Mouse (Mus musculus) ES-E14 (cell line): ENCODE data around the gene Ulk4. TPM values are rescaled to one million over a fixed set of nuclear protein-coding genes. Genes with fewer than 3 reads are reported as not detected.

Source experiments
- DNase-seq: peaks from one replicate; pipeline ENCODE4 v3.0.0-alpha.2; 2013; ENCODE audit warnings: low read depth, low spot score
- H3K27ac ChIP-seq: 2 replicates; pipeline ENCODE4 v1.5.1; 2012; ENCODE audit warnings: low read depth, mild to moderate bottlenecking, low read length, moderate library complexity, mixed read lengths; ENCODE audit not compliant: poor library complexity, insufficient read depth, severe bottlenecking
- H3K36me3 ChIP-seq: 2 replicates; pipeline ENCODE4 v1.6.1; 2012; ENCODE audit warnings: mild to moderate bottlenecking, low read length, moderate library complexity, mixed read lengths; ENCODE audit not compliant: control insufficient read depth, poor library complexity, insufficient read depth, severe bottlenecking
- H3K4me1 ChIP-seq, 2 experiments: fragments of 150-350 bp in 1 of 2; sonication (generic) in 1 of 2; 2 replicates each; pipeline ENCODE4 v1.6.1; 2012; ENCODE audit warnings: low read length in 2 of 2, mild to moderate bottlenecking in 1 of 2, mixed read lengths in 1 of 2; ENCODE audit not compliant: control insufficient read depth in 2 of 2, insufficient read depth in 2 of 2, poor library complexity in 1 of 2
- H3K4me3 ChIP-seq, 2 experiments: fragments of 150-350 bp in 1 of 2; sonication (generic) in 1 of 2; 2 replicates each; pipeline ENCODE4 v1.5.1; 2012; ENCODE audit warnings: low read length in 2 of 2, low read depth in 1 of 2, mild to moderate bottlenecking in 1 of 2, mixed read lengths in 1 of 2; ENCODE audit not compliant: insufficient read depth in 1 of 2, poor library complexity in 1 of 2, severe bottlenecking in 1 of 2
- H3K9ac ChIP-seq: 2 replicates; pipeline ENCODE4 v1.6.1; 2012; ENCODE audit warnings: low read depth, mild to moderate bottlenecking, low read length, mixed read lengths; ENCODE audit not compliant: poor library complexity, insufficient read depth, severe bottlenecking
- H3K9me3 ChIP-seq: fragments of 150-350 bp; sonication (generic); 2 replicates; pipeline ENCODE4 v1.6.1; 2012; ENCODE audit warnings: low read depth, mild to moderate bottlenecking, low read length; ENCODE audit not compliant: control insufficient read depth, insufficient read depth
- CHD2 ChIP-seq: IDR thresholded peaks from 2 replicates; pipeline ENCODE4 v1.6.1; 2014; ENCODE audit warnings: mild to moderate bottlenecking, low read depth, low read length, inconsistent platforms
- HCFC1 ChIP-seq: IDR thresholded peaks from 2 replicates; pipeline ENCODE4 v1.6.1; 2012; ENCODE audit warnings: low read length, inconsistent platforms, borderline replicate concordance; ENCODE audit not compliant: insufficient read depth
- MAFK ChIP-seq: IDR thresholded peaks from 2 replicates; pipeline ENCODE4 v1.6.1; 2014; ENCODE audit warnings: mild to moderate bottlenecking, low read depth, low read length, inconsistent platforms; ENCODE audit not compliant: insufficient read depth
- ZC3H11A ChIP-seq: IDR thresholded peaks from 2 replicates; pipeline ENCODE4 v1.6.1; 2012; ENCODE audit warnings: low read depth, mild to moderate bottlenecking, inconsistent platforms, low read length, borderline replicate concordance
- ZNF384 ChIP-seq: IDR thresholded peaks from 2 replicates; pipeline ENCODE4 v1.6.1; 2012; ENCODE audit warnings: low read depth, low read length, inconsistent platforms
- in situ Hi-C, 2 experiments: fragments of 600-800 bp; cut with MboI; formaldehyde crosslinking; loops; one replicate each; pipeline ENCODE4 v1.15.1; 2025; ENCODE audit warnings: low sequenced_read_pairs in 2 of 2, inconsistent platforms in 1 of 2; ENCODE audit not compliant: unreplicated experiment in 2 of 2
- total RNA-seq: library from RNA; depleted of rRNA; stranded (reverse); fragments of 300-350 nt; gene quantifications from 2 replicates; pipeline ENCODE4 v1.2.3, GENCODE M21; 2012

Ulk4 gene
- total RNA-seq, 1 experiment, result 31.5 TPM

GRCm38 (mm10) chr9:121319323-121319966, 42.4 kb upstream of the Ulk4 start:
- no peak overlapping the region for H3K27ac ChIP-seq
- no peak overlapping the region for H3K4me3 ChIP-seq
- peaks cover 4 to 19% of the 10 kb centered on the region in 2 experiments; a peak in 3 of 4 replicates for H3K4me1 ChIP-seq
- no peak for TF ChIP-seq MAFK
- no peak for TF ChIP-seq CHD2
- no peak for TF ChIP-seq ZNF384
- TF ChIP-seq HCFC1, result no peak
- H3K9me3 ChIP-seq, result peaks cover 25% of the 10 kb centered on the region
- peaks cover 30% of the 10 kb centered on the region for H3K36me3 ChIP-seq
- in situ Hi-C loops, result no loop called here
- H3K9ac ChIP-seq, result no peak overlapping the region
- DNase-seq, result no peak

DNA sequence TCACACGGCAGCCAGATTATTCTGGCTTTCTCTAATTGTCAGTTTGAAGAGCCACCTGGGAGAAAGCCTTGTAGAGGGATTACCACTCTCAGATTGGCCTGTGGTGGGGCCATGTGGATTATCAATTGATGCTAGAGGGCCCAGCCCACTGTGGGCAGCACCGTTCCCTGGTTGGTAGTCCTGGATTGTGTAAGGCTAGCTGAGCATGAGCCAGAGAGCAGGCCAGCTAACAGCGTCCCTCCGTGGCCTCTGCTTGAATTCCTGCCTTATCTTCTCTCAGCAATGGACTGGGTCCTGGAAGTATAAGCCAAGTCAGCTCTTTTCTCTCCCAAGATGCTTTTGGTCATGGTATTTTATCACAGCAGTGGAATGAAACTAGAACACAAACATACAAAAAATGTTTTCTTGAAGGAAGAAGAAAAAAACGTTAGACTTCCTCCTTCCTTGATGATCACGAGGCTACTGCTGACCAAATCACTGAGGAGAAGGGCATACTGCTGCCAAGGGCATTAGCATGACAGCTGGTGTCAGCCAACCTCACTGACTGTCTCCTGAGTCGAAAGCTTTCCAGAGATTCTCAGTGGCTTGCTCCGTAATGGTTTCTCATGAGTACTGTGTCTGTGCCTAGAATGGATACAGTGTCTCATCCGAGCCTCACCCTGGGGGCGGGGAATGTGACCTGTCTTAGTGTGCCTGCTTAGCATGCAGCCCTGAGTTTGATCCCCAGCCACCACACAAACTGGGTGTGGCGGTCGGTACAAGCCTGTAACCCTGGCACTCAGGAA, 39.8 kb upstream of the Ulk4 start:
- Histone ChIP-seq H3K9ac (no peak overlapping the region), H3K9me3 (peaks cover 25% of the 10 kb centered on the region), H3K4me3 (no peak overlapping the region), H3K36me3 (peaks cover 28% of the 10 kb centered on the region), H3K4me1 (peaks cover 7 to 25% of the 10 kb centered on the region in 2 experiments; a peak in 3 of 4 replicates), H3K27ac (peak overlapping the region; percentile 73)
- TF ChIP-seq CHD2, result no peak
- TF ChIP-seq ZNF384, result no peak
- no peak for TF ChIP-seq ZC3H11A
- TF ChIP-seq MAFK, result no peak
- no peak for TF ChIP-seq HCFC1
- DNase-seq, result no peak
- in situ Hi-C loops, result no loop called here

GRCm38 (mm10) chr9:121315901-121316595, 39.1 kb upstream of the Ulk4 start:
- in situ Hi-C loops, result no loop called here
- Histone ChIP-seq H3K9ac (no peak overlapping the region), H3K36me3 (peaks cover 24% of the 10 kb centered on the region), H3K4me3 (no peak overlapping the region), H3K9me3 (peaks cover 18% of the 10 kb centered on the region), H3K4me1 (peaks cover 7 to 25% of the 10 kb centered on the region in 2 experiments; a peak in 3 of 4 replicates), H3K27ac (peak overlapping the region; percentile 42)
- TF ChIP-seq ZNF384 (no peak), ZC3H11A (no peak), MAFK (no peak), CHD2 (no peak), HCFC1 (no peak)
- DNase-seq, result no peak

DNA sequence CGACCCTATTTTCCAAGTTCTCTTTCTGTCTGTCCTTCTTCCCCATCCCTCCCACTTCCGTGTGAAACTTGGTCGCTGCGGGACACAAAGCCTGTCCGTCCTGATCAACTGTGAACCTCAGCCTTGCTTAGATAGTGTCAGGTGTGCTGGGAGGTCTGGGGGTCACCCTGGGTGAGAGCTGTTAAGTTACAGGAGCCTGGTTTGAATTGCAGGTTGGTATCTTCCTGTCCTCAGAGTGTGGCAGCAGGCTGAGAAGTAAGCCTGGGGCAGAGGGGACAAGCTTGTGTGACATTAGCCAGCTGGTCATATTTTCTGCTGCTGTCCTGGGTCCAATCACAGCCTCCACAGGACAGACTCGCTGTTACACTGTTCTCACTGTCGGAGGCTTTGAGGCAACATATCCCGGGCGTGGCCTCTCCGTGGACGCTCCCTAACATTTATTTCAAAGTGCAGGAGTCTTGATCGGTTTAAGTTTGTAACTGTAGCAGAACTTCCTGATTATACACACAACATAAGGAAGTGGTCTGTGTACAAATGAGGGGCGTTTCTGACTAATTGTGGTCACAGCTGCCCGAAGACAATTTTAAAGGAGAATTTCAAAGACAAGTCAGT, 37.6 kb upstream of the Ulk4 start:
- in situ Hi-C loops, result no loop called here
- Histone ChIP-seq H3K4me3 (peak overlapping the region; percentile 54 to 56), H3K9me3 (peaks cover 8% of the 10 kb centered on the region), H3K4me1 (peaks cover 7 to 33% of the 10 kb centered on the region in 2 experiments; a peak in 3 of 4 replicates), H3K9ac (peak overlapping the region; percentile 72), H3K27ac (peak overlapping the region; percentile 95), H3K36me3 (peaks cover 16% of the 10 kb centered on the region)
- DNase-seq, result no peak
- TF ChIP-seq MAFK (no peak), ZNF384 (peak; percentile 3; the same call in 1 of the 2 replicates)
